Mouse (Mus musculus) stomach, postnatal 0 days (tissue): ENCODE data around the gene Cdh23.

Experiments used
- CTCF ChIP-seq: IDR thresholded peaks from 2 replicates; pipeline ENCODE4 v1.5.1; 2016; ENCODE audit warnings: antibody characterized with exemption, low read depth, mild to moderate bottlenecking, moderate library complexity
- EP300 ChIP-seq: optimal IDR thresholded peaks from 2 replicates; pipeline ENCODE3; 2016; ENCODE audit warnings: antibody characterized with exemption

GRCm38 (mm10) chr10:60353241-60354002 is 342.9 kb downstream of the Cdh23 start:
- TF ChIP-seq CTCF: no peak
- no peak for TF ChIP-seq EP300
